Mouse (Mus musculus): ENCODE measurements at regions not wholly inside any gene's neighbourhood (a gene's known extent, or its start where the extent isn't known, plus 50 kb on each side); places are given as distances from the start of the nearest gene placed in this dataset.

DNA sequence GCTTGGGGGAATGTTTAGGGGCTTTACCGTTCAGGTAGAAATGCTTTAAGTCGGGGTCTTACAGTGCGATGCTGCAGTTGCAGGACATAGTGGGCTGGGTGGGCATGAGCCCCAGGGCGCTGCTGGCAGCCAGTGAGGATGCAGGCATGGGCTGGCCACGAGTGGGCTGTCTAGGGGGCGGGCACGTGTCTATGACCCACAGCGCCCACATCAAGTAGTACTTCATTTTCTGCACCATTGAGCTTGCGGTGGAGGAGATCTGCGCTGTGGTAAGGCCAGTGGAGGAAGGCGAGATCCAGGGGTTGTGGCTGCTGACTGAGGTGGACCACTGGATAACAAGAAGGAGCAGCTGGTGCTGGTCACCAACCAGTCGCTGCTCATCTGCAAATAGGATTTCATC is 52.4 kb upstream of the Olfr291 start:
- Histone ChIP-seq H3K36me3 (no peaks in the 10 kb centered on the region), H3K27me3 (peaks cover 3% of the 10 kb centered on the region; the same call in 1 of the 2 replicates), H3K4me1 (no peaks in the 10 kb centered on the region), H3K9me3 (replicated peaks) (no peaks in the 10 kb centered on the region), H3K4me2 (replicated peaks) (no peak overlapping the region), H3K27ac (no peak overlapping the region), H3K4me3 (no peak overlapping the region), H3K9ac (no peak overlapping the region)
- ATAC-seq (ENCODE audit: low FRiP score): no peak
- WGBS: 35% methylated on average over 12 of the region's 12 CpGs

DNA sequence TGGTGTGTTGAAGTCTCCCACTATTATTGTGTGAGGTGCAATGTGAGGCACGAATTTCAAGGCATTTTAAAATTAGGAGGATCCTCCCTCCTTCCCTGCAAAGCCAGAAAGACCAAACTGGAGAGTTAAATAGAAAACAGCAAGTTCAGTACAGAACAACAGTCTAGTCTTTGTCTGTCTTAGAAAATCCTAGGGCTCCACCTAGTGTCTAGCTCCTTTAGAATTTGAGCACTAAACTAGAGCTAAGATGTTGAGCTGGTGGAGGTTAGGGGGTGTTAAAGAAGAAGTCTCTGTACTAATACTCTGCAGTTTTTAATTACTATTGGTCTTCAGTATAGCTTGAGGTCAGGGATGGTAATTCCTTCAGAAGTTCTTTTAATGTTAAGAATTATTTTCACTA is 58.7 kb upstream of the Olfr291 start:
- 3% methylated on average over 1 of the region's 1 CpGs for WGBS
- ATAC-seq (ENCODE audit: low FRiP score): no peak
- H3K9me3 ChIP-seq (replicated peaks): no peaks in the 10 kb centered on the region
- no peaks in the 10 kb centered on the region for H3K4me1 ChIP-seq
- H3K27ac ChIP-seq: no peak overlapping the region
- no peak overlapping the region for H3K4me2 ChIP-seq (replicated peaks)
- H3K27me3 ChIP-seq: no peaks in the 10 kb centered on the region
- no peak overlapping the region for H3K4me3 ChIP-seq
- no peak overlapping the region for H3K9ac ChIP-seq
- H3K36me3 ChIP-seq: no peaks in the 10 kb centered on the region

DNA sequence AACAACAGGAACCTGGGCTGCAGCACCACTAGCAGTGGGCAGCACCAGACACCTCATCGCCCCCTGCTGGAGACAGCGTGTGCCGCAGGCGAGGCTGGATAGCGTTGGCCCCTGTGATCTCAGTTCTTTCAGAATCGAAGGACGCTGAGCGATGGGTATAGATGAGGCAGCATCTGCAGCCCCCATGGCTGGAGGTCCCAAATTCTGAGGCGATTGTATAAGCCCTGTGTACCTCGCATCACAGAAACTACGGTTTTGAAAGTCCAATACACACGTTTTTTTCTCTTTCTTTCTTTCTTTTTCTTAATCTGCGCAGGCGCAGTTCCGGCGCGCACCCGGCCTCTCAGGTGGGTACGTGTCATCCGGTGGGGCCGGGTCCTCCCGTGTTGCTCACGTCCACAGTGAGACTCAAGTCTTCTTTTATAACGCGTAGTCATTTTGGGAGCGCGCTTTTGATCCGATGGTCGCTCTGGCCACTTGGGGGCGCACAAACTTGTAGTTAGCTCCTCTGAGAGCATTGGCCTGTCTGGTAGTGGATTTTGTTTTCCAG is 74.0 kb upstream of the Olfr291 start:
- no peaks in the 10 kb centered on the region for H3K4me1 ChIP-seq
- no peaks in the 10 kb centered on the region for H3K9me3 ChIP-seq (replicated peaks)
- under 1% methylated on average over 30 of the region's 30 CpGs for WGBS
- peak overlapping the region; percentile 53 for H3K4me2 ChIP-seq (replicated peaks)
- peak overlapping the region; percentile 50 for H3K9ac ChIP-seq
- H3K27ac ChIP-seq: 0 out of 2 replicates have a peak overlapping the region, but pooled peaks have one; percentile 55
- H3K36me3 ChIP-seq: no peaks in the 10 kb centered on the region
- peak; percentile 96 for ATAC-seq (ENCODE audit: low FRiP score)
- peak overlapping the region; percentile 41 for H3K4me3 ChIP-seq
- H3K27me3 ChIP-seq: no peaks in the 10 kb centered on the region

DNA sequence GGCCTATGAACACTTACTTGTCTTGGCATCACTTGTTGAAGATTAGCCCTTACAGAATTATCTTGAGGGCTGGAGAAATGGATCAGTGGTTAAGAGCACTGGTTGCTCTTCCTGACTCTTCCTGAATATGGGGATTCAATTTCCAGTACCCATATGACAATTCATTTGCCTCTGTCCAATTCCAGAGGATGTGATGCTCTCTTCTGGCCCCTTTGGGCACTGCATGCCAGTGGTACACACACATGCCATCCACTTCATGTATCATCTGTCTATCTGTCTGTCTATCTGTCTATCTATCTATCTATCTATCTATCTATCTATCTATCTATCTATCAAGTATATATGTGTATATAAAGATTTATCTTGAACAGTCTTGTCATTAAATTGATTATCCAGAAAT is 75.7 kb upstream of the Olfr291 start:
- Histone ChIP-seq H3K36me3 (no peaks in the 10 kb centered on the region), H3K9me3 (replicated peaks) (no peaks in the 10 kb centered on the region), H3K4me1 (no peaks in the 10 kb centered on the region), H3K4me2 (replicated peaks) (no peak overlapping the region), H3K27ac (no peak overlapping the region), H3K9ac (no peak overlapping the region), H3K4me3 (no peak overlapping the region), H3K27me3 (no peaks in the 10 kb centered on the region)
- no peak for ATAC-seq (ENCODE audit: low FRiP score)

DNA sequence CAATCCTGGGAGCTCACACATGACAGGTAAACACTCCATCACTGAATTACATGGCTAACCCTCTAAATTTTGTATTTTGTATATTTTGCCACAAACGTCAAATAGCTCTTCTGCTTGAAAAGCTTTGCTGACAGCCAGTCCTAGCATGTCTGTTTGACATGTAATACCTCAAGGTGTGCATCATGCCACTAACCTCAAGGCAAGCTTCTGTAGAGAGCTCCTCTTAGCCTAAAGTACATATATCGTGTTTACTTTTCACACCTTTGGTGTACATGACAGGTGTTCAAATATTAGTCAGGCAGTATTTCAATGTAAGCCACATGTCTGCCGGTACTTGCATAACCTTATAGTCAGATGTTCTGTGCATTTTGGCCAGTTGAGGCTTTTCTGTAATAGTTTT is 66.5 kb upstream of the Zfand6 start:
- H3K36me3 ChIP-seq: no peaks in the 10 kb centered on the region
- H3K4me1 ChIP-seq: no peaks in the 10 kb centered on the region
- H3K4me2 ChIP-seq (replicated peaks): no peak overlapping the region
- 92% methylated on average over 3 of the region's 3 CpGs for WGBS
- H3K9ac ChIP-seq: no peak overlapping the region
- H3K4me3 ChIP-seq: no peak overlapping the region
- no peaks in the 10 kb centered on the region for H3K9me3 ChIP-seq (replicated peaks)
- no peak overlapping the region for H3K27ac ChIP-seq
- H3K27me3 ChIP-seq: no peaks in the 10 kb centered on the region
- ATAC-seq (ENCODE audit: low FRiP score): no peak

DNA sequence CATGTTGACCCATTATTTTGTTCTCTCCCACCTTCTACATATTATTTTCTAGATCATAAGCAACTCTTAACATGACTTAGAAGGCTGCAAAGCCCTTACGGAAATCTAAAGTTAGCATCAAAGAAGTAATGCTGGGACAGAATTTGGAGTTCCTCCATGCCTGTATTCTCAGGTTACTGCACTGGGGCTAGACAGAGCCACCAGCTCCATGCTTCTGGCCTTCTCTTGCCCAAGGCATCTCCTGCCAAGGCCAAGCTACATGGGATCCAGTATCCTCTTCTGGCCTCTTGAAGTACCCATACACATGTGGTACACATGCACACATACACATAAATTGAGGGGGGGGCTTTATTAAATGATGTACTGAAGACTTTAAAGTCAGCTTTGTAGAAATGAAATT is 63.6 kb upstream of the Zfand6 start:
- WGBS: 88% methylated on average over 1 of the region's 1 CpGs
- H3K9ac ChIP-seq: no peak overlapping the region

DNA sequence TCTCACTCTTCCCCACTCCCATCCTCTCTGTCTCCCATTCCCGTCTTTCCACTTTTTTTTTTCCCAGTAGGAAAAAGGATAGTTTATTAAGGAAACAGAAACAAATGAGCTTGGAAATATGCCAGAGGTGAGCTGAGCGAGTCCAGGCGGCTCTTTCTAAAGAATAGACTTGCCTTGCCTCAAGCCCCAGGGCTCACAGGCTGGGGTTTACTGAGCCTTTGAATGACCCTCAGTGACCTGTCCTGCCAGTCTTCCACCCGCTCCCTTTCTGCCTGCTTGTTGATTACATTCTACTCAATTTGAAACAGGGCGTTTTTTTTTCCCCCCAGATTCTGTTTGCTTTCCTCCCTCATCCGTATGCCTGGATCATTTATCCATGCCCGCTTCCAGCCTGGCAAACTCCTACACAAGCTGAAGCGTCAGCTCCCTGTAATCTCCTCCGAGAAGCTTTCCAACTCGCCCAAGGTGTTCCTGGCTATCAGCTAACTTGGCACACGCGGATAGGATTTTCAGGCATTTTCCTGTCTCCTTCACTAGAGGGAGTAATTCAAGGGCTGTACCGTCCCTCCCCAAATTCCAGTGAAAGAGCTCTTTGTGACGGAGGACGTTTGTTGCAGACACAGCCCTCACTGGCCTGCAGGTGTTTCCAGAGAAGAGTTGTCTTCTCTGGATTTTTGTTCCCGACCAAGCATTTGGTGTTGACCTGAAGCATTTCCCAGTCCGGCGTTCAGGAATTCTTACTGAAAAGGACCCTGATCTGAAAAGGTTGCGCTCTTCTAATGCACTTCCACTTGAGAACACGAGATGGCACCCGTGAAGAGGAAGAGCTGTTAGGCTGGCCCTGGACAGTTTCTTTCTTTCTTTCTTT is 59.9 kb upstream of the Zfand6 start:
- no peaks in the 10 kb centered on the region for H3K9me3 ChIP-seq (replicated peaks)
- peak overlapping the region; percentile 42 for H3K4me3 ChIP-seq
- H3K27ac ChIP-seq: no peak overlapping the region
- H3K9ac ChIP-seq: peak overlapping the region; percentile 47
- ATAC-seq (ENCODE audit: low FRiP score): peak; percentile 77
- peaks cover 5% of the 10 kb centered on the region for H3K4me1 ChIP-seq
- WGBS: 3% methylated on average over 21 of the region's 21 CpGs
- H3K27me3 ChIP-seq: no peaks in the 10 kb centered on the region
- no peaks in the 10 kb centered on the region for H3K36me3 ChIP-seq
- peak overlapping the region; percentile 55 for H3K4me2 ChIP-seq (replicated peaks)

More for the DNA sequence above, 63.6 kb upstream of the Zfand6 start:
- Histone ChIP-seq H3K27ac (no peak overlapping the region), H3K27me3 (no peaks in the 10 kb centered on the region), H3K4me1 (peaks cover 5% of the 10 kb centered on the region), H3K36me3 (no peaks in the 10 kb centered on the region), H3K4me2 (replicated peaks) (no peak overlapping the region), H3K4me3 (no peak overlapping the region), H3K9me3 (replicated peaks) (no peaks in the 10 kb centered on the region)
- no peak for ATAC-seq (ENCODE audit: low FRiP score)

DNA sequence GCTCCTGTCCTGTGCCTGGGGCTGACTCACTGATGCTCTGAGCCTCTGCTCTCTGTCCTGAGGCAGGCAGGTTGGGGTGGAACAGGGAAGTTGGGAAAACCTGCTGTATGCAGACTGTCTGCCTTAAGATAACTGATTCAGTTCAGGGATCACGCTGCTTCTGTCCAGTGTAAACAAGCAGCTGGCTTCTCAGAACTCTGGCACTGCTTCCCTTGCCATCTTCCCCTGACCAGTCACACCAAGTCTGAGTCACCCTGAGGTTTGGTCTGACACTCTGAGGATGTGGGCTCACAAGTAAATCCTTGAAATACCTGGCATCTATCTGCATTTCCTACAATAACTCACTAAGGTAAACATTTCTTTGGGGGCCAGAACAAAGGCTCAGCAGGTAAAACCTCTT is 58.1 kb upstream of the Zfand6 start:
- ATAC-seq (ENCODE audit: low FRiP score): no peak
- Histone ChIP-seq H3K9me3 (replicated peaks) (no peaks in the 10 kb centered on the region), H3K27ac (no peak overlapping the region), H3K36me3 (no peaks in the 10 kb centered on the region), H3K4me3 (no peak overlapping the region), H3K4me2 (replicated peaks) (no peak overlapping the region), H3K27me3 (no peaks in the 10 kb centered on the region), H3K4me1 (peaks cover 5% of the 10 kb centered on the region), H3K9ac (no peak overlapping the region)
- 71% methylated on average over 1 of the region's 1 CpGs for WGBS

DNA sequence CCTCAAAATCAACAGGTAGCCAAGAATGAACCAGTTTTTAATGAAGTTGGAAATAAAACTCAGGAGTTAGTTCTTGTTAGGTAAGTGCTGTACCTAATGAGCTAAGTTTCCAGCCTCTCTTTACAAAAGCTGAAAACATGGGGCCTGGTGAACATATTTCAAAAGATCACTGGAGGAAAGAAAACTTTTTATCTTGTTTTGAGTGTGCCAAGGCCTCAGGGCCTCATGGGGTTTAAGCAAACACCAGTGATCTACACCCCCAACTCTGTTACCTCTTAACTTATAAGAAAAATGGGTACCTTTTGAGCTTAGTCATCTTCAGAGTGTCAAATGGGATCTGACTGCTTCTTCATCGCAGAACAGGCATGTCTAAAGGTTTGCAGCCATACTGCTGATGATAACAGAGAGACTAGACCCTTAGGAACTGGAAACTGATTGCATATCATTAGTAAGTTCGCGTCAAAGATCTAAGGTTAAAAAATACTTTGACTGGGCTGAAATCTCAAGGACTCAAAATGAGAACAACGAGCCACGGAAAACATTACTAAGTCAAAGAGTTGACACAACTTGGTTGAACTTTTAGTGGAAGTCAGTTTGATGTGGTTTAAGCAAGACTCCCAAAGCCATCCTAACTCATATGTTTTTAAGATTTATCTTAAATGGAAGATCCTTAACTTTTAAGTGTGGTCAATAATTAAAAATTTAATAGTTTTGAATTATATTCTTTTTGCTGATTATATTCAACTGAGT is 54.7 kb upstream of the Zfand6 start:
- Histone ChIP-seq H3K9ac (no peak overlapping the region), H3K27me3 (no peaks in the 10 kb centered on the region), H3K4me1 (peaks cover 3% of the 10 kb centered on the region), H3K9me3 (replicated peaks) (no peaks in the 10 kb centered on the region), H3K27ac (no peak overlapping the region), H3K4me2 (replicated peaks) (no peak overlapping the region), H3K4me3 (no peak overlapping the region), H3K36me3 (no peaks in the 10 kb centered on the region)
- WGBS: 92% methylated on average over 5 of the region's 5 CpGs
- no peak for ATAC-seq (ENCODE audit: low FRiP score)

DNA sequence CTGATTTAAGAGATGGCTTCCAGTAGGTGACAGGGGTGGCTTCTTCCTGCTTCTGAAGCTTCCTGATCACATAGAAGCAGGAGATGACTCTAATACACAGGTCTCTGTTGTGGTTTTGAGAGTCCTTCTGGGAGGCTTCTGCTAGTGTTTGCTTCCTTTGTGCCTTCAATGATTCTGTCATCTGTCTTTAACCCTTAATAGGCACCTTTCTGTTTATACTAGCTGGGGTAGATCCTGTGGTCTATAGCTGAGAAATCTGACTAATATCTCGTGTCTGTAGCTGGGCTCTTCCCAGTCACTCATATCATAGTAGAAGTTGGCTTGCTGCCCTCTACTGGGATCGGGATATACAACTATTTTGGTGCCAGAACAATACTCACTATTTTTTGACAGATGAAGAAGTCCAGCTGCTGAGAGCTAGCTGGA is 50.2 kb upstream of the Zfand6 start:
- no peak overlapping the region for H3K9ac ChIP-seq
- ATAC-seq (ENCODE audit: low FRiP score): no peak
- no peaks in the 10 kb centered on the region for H3K27me3 ChIP-seq
- H3K9me3 ChIP-seq (replicated peaks): no peaks in the 10 kb centered on the region
- no peak overlapping the region for H3K27ac ChIP-seq
- no peaks in the 10 kb centered on the region for H3K4me1 ChIP-seq
- H3K36me3 ChIP-seq: no peaks in the 10 kb centered on the region
- H3K4me3 ChIP-seq: no peak overlapping the region
- no peak overlapping the region for H3K4me2 ChIP-seq (replicated peaks)
- 30% methylated on average over 2 of the region's 2 CpGs for WGBS

Data from hindbrain, embryonic 12.5 days (tissue).